Mouse (Mus musculus) forebrain, embryonic 12.5 days (tissue): Measurements from ENCODE around the gene Gm42791. TPM values are rescaled to one million over a fixed set of nuclear protein-coding genes. Genes with fewer than 3 reads are reported as not detected.

Experiments
- ATAC-seq: fragments of 200-750 bp; cut with Nextera tagmentation; 2 replicates; pipeline ENCODE4 v1.8.0; 2017; ENCODE audit warnings: moderate TSS enrichment; ENCODE audit not compliant: low FRiP score
- H3K27ac ChIP-seq: fragments of 300-500 bp; sonication (generic); 2 replicates; pipeline ENCODE4 v1.5.1; 2016; ENCODE audit warnings: mild to moderate bottlenecking
- H3K27me3 ChIP-seq: fragments of 300-500 bp; sonication (generic); 2 replicates; pipeline ENCODE4 v1.6.1; 2016; ENCODE audit warnings: mild to moderate bottlenecking
- H3K36me3 ChIP-seq: fragments of 300-500 bp; sonication (generic); replicated peaks from 2 replicates; pipeline ENCODE4 v1.6.1; 2016; ENCODE audit warnings: mild to moderate bottlenecking
- H3K4me1 ChIP-seq: fragments of 300-500 bp; sonication (generic); 2 replicates; pipeline ENCODE4 v1.6.1; 2016
- H3K4me2 ChIP-seq: fragments of 300-500 bp; sonication (generic); 2 replicates; pipeline ENCODE4 v1.6.1; 2016; ENCODE audit warnings: mild to moderate bottlenecking, moderate library complexity
- H3K4me3 ChIP-seq: fragments of 300-500 bp; sonication (generic); replicated peaks from 2 replicates; pipeline ENCODE4 v1.5.1; 2016; ENCODE audit warnings: mild to moderate bottlenecking
- H3K9ac ChIP-seq: fragments of 300-500 bp; sonication (generic); 2 replicates; pipeline ENCODE4 v1.6.1; 2016; ENCODE audit warnings: mild to moderate bottlenecking
- H3K9me3 ChIP-seq: fragments of 300-500 bp; sonication (generic); 2 replicates; pipeline ENCODE4 v1.6.1; 2016
- WGBS: fragments of 180-500 bp; shearing (Covaris S2); methylation state at CpG from one replicate; pipeline ENCODE4 v1.1.7; 2016; 5-methylcytosine and 5-hydroxymethylcytosine counted together
- polyA plus RNA-seq: library from polyadenylated mRNA; unstranded; fragments of >200 nt; fragmentation: Nextera tagmentation; extraction: Ambion mirVana; gene quantifications from 2 replicates; pipeline ENCODE4 v1.2.1, GENCODE M21; 2016

Gm42791 gene
- polyA plus RNA-seq, 1 experiment from 2014 or later, result 4.9 TPM

- H3K4me2 ChIP-seq, result no peak overlapping the region
- H3K27me3 ChIP-seq, result no peaks in the 10 kb centered on the region
- H3K36me3 ChIP-seq, result peaks cover 37% of the 10 kb centered on the region
- peak; percentile 46; the same call in 1 of the 2 replicates for ATAC-seq
- H3K9ac ChIP-seq, result no peak overlapping the region
- H3K9me3 ChIP-seq, result no peaks in the 10 kb centered on the region
- H3K4me3 ChIP-seq, result no peak overlapping the region
- H3K27ac ChIP-seq, result peak overlapping the region; percentile 46
- WGBS, result 64% methylated on average over 17 of the region's 17 CpGs
- H3K4me1 ChIP-seq, result peaks cover 22% of the 10 kb centered on the region
Measured at GRCm38 (mm10) chr5:148908191-148909056, 86.5 kb downstream of the Gm42791 start.

GRCm38 (mm10) chr5:148906305-148906704 is 88.6 kb downstream of the Gm42791 start:
- Histone ChIP-seq H3K27me3 (no peaks in the 10 kb centered on the region), H3K4me1 (peaks cover 22% of the 10 kb centered on the region), H3K9me3 (no peaks in the 10 kb centered on the region), H3K27ac (no peak overlapping the region), H3K4me3 (no peak overlapping the region), H3K4me2 (no peak overlapping the region), H3K36me3 (peaks cover 33% of the 10 kb centered on the region), H3K9ac (no peak overlapping the region)
- ATAC-seq, result no peak
- 79% methylated on average over 4 of the region's 4 CpGs for WGBS

GRCm38 (mm10) chr5:148904846-148905245 is 90.1 kb downstream of the Gm42791 start:
- H3K4me2 ChIP-seq, result no peak overlapping the region
- H3K9me3 ChIP-seq, result no peaks in the 10 kb centered on the region
- 74% methylated on average over 6 of the region's 6 CpGs for whole genome bisulfite sequencing
- peaks cover 35% of the 10 kb centered on the region for H3K36me3 ChIP-seq
- no peak overlapping the region for H3K27ac ChIP-seq
- H3K4me1 ChIP-seq, result peaks cover 22% of the 10 kb centered on the region
- H3K27me3 ChIP-seq, result no peaks in the 10 kb centered on the region
- no peak overlapping the region for H3K9ac ChIP-seq
- ATAC-seq, result no peak
- H3K4me3 ChIP-seq, result no peak overlapping the region

- peaks cover 17% of the 10 kb centered on the region for H3K4me1 ChIP-seq
- no peak overlapping the region for H3K4me2 ChIP-seq
- H3K27ac ChIP-seq, result no peak overlapping the region
- no peak for ATAC-seq
- no peak overlapping the region for H3K4me3 ChIP-seq
- H3K27me3 ChIP-seq, result no peaks in the 10 kb centered on the region
- peaks cover 25% of the 10 kb centered on the region for H3K36me3 ChIP-seq
- H3K9ac ChIP-seq, result no peak overlapping the region
- 97% methylated on average over 7 of the region's 7 CpGs for WGBS
- H3K9me3 ChIP-seq, result no peaks in the 10 kb centered on the region
Measured at GRCm38 (mm10) chr5:148899361-148899760, 95.6 kb downstream of the Gm42791 start.

GRCm38 (mm10) chr5:148897941-148898417 is 97.0 kb downstream of the Gm42791 start:
- H3K4me3 ChIP-seq, result no peak overlapping the region
- H3K27ac ChIP-seq, result no peak overlapping the region
- no peaks in the 10 kb centered on the region for H3K27me3 ChIP-seq
- no peaks in the 10 kb centered on the region for H3K9me3 ChIP-seq
- no peak overlapping the region for H3K4me2 ChIP-seq
- H3K4me1 ChIP-seq, result peaks cover 17% of the 10 kb centered on the region
- no peak overlapping the region for H3K9ac ChIP-seq
- ATAC-seq, result no peak
- peaks cover 24% of the 10 kb centered on the region for H3K36me3 ChIP-seq
- WGBS, result 82% methylated on average over 12 of the region's 12 CpGs

GRCm38 (mm10) chr5:148897069-148897702 is 97.8 kb downstream of the Gm42791 start:
- H3K4me2 ChIP-seq, result no peak overlapping the region
- no peaks in the 10 kb centered on the region for H3K9me3 ChIP-seq
- peaks cover 28% of the 10 kb centered on the region for H3K36me3 ChIP-seq
- H3K4me1 ChIP-seq, result peaks cover 17% of the 10 kb centered on the region
- H3K27ac ChIP-seq, result no peak overlapping the region
- 81% methylated on average over 14 of the region's 14 CpGs for WGBS
- ATAC-seq, result no peak
- H3K4me3 ChIP-seq, result no peak overlapping the region
- no peaks in the 10 kb centered on the region for H3K27me3 ChIP-seq
- H3K9ac ChIP-seq, result no peak overlapping the region

GRCm38 (mm10) chr5:148896515-148896914 is 98.4 kb downstream of the Gm42791 start:
- 89% methylated on average over 10 of the region's 10 CpGs for WGBS

GRCm38 (mm10) chr5:148895833-148896232 is 99.1 kb downstream of the Gm42791 start:
- Histone ChIP-seq H3K36me3 (peaks cover 34% of the 10 kb centered on the region), H3K4me3 (no peak overlapping the region), H3K4me2 (no peak overlapping the region), H3K4me1 (peaks cover 17% of the 10 kb centered on the region), H3K27ac (0 out of 2 replicates have a peak overlapping the region, but pooled peaks have one; percentile 46), H3K9me3 (no peaks in the 10 kb centered on the region), H3K27me3 (no peaks in the 10 kb centered on the region), H3K9ac (no peak overlapping the region)
- 92% methylated on average over 7 of the region's 7 CpGs for WGBS
- no peak for ATAC-seq

More at GRCm38 (mm10) chr5:148896515-148896914, 98.4 kb downstream of the Gm42791 start:
- peaks cover 17% of the 10 kb centered on the region for H3K4me1 ChIP-seq
- ATAC-seq, result no peak
- no peak overlapping the region for H3K27ac ChIP-seq
- no peak overlapping the region for H3K9ac ChIP-seq
- H3K9me3 ChIP-seq, result no peaks in the 10 kb centered on the region
- H3K4me3 ChIP-seq, result no peak overlapping the region
- H3K27me3 ChIP-seq, result no peaks in the 10 kb centered on the region
- no peak overlapping the region for H3K4me2 ChIP-seq
- peaks cover 34% of the 10 kb centered on the region for H3K36me3 ChIP-seq

GRCm38 (mm10) chr5:148895034-148895433 is 99.9 kb downstream of the Gm42791 start:
- no peaks in the 10 kb centered on the region for H3K27me3 ChIP-seq
- WGBS, result 26% methylated on average over 5 of the region's 5 CpGs

GRCm38 (mm10) chr5:148890237-148890636 is 104.7 kb downstream of the Gm42791 start:
- no peak overlapping the region for H3K4me3 ChIP-seq
- ATAC-seq, result no peak
- no peaks in the 10 kb centered on the region for H3K9me3 ChIP-seq
- H3K4me2 ChIP-seq, result no peak overlapping the region
- WGBS, result 98% methylated on average over 4 of the region's 4 CpGs
- no peak overlapping the region for H3K9ac ChIP-seq
- no peak overlapping the region for H3K27ac ChIP-seq
- peaks cover 63% of the 10 kb centered on the region for H3K36me3 ChIP-seq
- H3K27me3 ChIP-seq, result no peaks in the 10 kb centered on the region
- peaks cover 13% of the 10 kb centered on the region for H3K4me1 ChIP-seq

More at GRCm38 (mm10) chr5:148895034-148895433, 99.9 kb downstream of the Gm42791 start:
- H3K4me2 ChIP-seq, result no peak overlapping the region
- H3K27ac ChIP-seq, result peak overlapping the region; percentile 31; the same call in 1 of the 2 replicates
- H3K4me3 ChIP-seq, result no peak overlapping the region
- H3K4me1 ChIP-seq, result peaks cover 17% of the 10 kb centered on the region
- ATAC-seq, result peak; percentile 36; the same call in 1 of the 2 replicates
- peaks cover 41% of the 10 kb centered on the region for H3K36me3 ChIP-seq
- no peaks in the 10 kb centered on the region for H3K9me3 ChIP-seq
- peak overlapping the region; percentile 21; the same call in 1 of the 2 replicates for H3K9ac ChIP-seq

GRCm38 (mm10) chr5:148888032-148888431 is 106.9 kb downstream of the Gm42791 start:
- Histone ChIP-seq H3K9ac (no peak overlapping the region), H3K9me3 (no peaks in the 10 kb centered on the region), H3K36me3 (peaks cover 63% of the 10 kb centered on the region), H3K4me3 (no peak overlapping the region), H3K27ac (no peak overlapping the region), H3K4me1 (peaks cover 6% of the 10 kb centered on the region), H3K27me3 (no peaks in the 10 kb centered on the region), H3K4me2 (no peak overlapping the region)
- no peak for ATAC-seq
- WGBS, result 90% methylated on average over 6 of the region's 6 CpGs

- Histone ChIP-seq H3K9ac (no peak overlapping the region), H3K27me3 (no peaks in the 10 kb centered on the region), H3K36me3 (peaks cover 54% of the 10 kb centered on the region), H3K9me3 (no peaks in the 10 kb centered on the region), H3K4me1 (peaks cover 6% of the 10 kb centered on the region), H3K27ac (no peak overlapping the region), H3K4me2 (peak overlapping the region; percentile 28), H3K4me3 (peak overlapping the region; percentile 14; the same call in 1 of the 2 replicates)
- 39% methylated on average over 22 of the region's 22 CpGs for WGBS
- peak; percentile 94 for ATAC-seq
Measured at GRCm38 (mm10) chr5:148885821-148886609, 108.9 kb downstream of the Gm42791 start.
